Mouse (Mus musculus) heart, postnatal 0 days (tissue): ENCODE measurements around the gene Galk1.

Experiments
- CTCF ChIP-seq: IDR thresholded peaks from 2 replicates; pipeline ENCODE4 v1.5.1; 2016; ENCODE audit warnings: antibody characterized with exemption, control low read depth, low read depth
- EP300 ChIP-seq: IDR thresholded peaks from 2 replicates; pipeline ENCODE4 v1.6.1; 2016; ENCODE audit warnings: antibody characterized with exemption, low read depth

DNA sequence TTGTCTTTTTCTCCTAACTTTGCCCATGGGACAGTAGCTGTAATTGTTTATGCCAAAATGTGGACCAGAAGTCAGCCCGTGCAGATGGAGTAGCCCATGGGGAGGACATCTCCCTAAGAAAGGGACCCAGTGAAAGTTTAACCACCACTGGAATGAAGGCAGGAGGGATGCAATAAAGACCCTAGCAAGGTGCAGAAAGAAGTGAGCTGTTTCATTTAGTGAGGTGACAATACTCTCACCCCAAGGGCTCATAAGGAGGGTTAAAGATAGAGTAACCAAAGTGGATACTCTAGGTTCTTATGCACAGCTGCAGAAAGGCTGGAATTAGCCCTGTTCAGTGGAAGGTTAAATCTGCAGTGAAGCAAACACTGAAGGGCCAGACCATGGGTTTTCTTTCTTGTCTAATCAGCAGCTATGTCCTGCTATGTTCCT lies 6.9 kb upstream of the Galk1 start:
- TF ChIP-seq CTCF (no peak), EP300 (no peak)
